Mouse (Mus musculus) testis, adult 2 months (tissue): ENCODE measurements around the gene Tanc1.

Experiments used
- CTCF ChIP-seq: fragments of 200-500 bp; IDR thresholded peaks from 2 replicates; pipeline ENCODE4 v1.5.1; 2012; ENCODE audit warnings: low read depth, mild to moderate bottlenecking, inconsistent platforms, low read length, moderate library complexity; ENCODE audit not compliant: control insufficient read depth, insufficient read depth, insufficient replicate concordance
- POLR2A ChIP-seq: fragments of 200-500 bp; IDR thresholded peaks from 2 replicates; pipeline ENCODE4 v1.6.1; 2012; ENCODE audit warnings: low read depth, mild to moderate bottlenecking, inconsistent platforms, low read length, moderate library complexity; ENCODE audit not compliant: control insufficient read depth

GRCm38 (mm10) chr2:59666533-59666932, 54.7 kb downstream of the Tanc1 start:
- TF ChIP-seq CTCF (no peak), POLR2A (no peak)
